Mouse (Mus musculus) hindbrain, embryonic 15.5 days (tissue): ENCODE results near the gene Lcn12. TPM values are rescaled to one million over a fixed set of nuclear protein-coding genes. Genes with fewer than 3 reads are reported as not detected.

Experiments
- ATAC-seq: fragments of 200-750 bp; cut with Nextera tagmentation; 2 replicates; pipeline ENCODE4 v1.8.0; 2017; ENCODE audit warnings: low read depth, moderate number of reproducible peaks, moderate TSS enrichment; ENCODE audit not compliant: low FRiP score
- H3K27ac ChIP-seq: fragments of 300-500 bp; sonication (generic); replicated peaks from 2 replicates; pipeline ENCODE4 v1.5.1; 2015; ENCODE audit warnings: mild to moderate bottlenecking, inconsistent platforms
- H3K27me3 ChIP-seq: fragments of 300-500 bp; sonication (generic); 2 replicates; pipeline ENCODE4 v1.6.1; 2015; ENCODE audit warnings: control low read depth, inconsistent platforms
- H3K36me3 ChIP-seq: fragments of 300-500 bp; sonication (generic); 2 replicates; pipeline ENCODE4 v1.6.1; 2015; ENCODE audit warnings: control low read depth, inconsistent platforms
- H3K4me1 ChIP-seq: fragments of 300-500 bp; sonication (generic); replicated peaks from 2 replicates; pipeline ENCODE4 v1.6.1; 2015; ENCODE audit warnings: control low read depth, inconsistent platforms
- H3K4me2 ChIP-seq: fragments of 300-500 bp; sonication (generic); 2 replicates; pipeline ENCODE4 v1.6.1; 2015; ENCODE audit warnings: moderate library complexity, mild to moderate bottlenecking, inconsistent platforms
- H3K4me3 ChIP-seq: fragments of 300-500 bp; sonication (generic); 2 replicates; pipeline ENCODE4 v1.5.1; 2015; ENCODE audit warnings: mild to moderate bottlenecking, inconsistent platforms
- H3K9ac ChIP-seq: fragments of 300-500 bp; sonication (generic); 2 replicates; pipeline ENCODE4 v1.6.1; 2015; ENCODE audit warnings: inconsistent platforms
- H3K9me3 ChIP-seq: fragments of 300-500 bp; sonication (generic); 2 replicates; pipeline ENCODE4 v1.6.1; 2016; ENCODE audit warnings: control low read depth, inconsistent platforms
- WGBS: fragments of 180-500 bp; shearing (Covaris S2); methylation state at CpG from one replicate; pipeline ENCODE4 v1.1.7; 2015; 5-methylcytosine and 5-hydroxymethylcytosine counted together
- polyA plus RNA-seq: library from polyadenylated mRNA; unstranded; fragments of >200 nt; fragmentation: Nextera tagmentation; extraction: Ambion mirVana; gene quantifications from 2 replicates; pipeline ENCODE4 v1.2.1, GENCODE M21; 2015

Gene Lcn12
- polyA plus RNA-seq, 1 experiment from 2014 or later = not detected

- no peak for ATAC-seq
- no peak overlapping the region for H3K4me2 ChIP-seq
- H3K27ac ChIP-seq = no peak overlapping the region
- no peak overlapping the region for H3K4me3 ChIP-seq
- peaks cover 20% of the 10 kb centered on the region for H3K4me1 ChIP-seq
- H3K9me3 ChIP-seq = no peaks in the 10 kb centered on the region
- WGBS = 97% methylated on average over 19 of the region's 19 CpGs
- H3K9ac ChIP-seq = no peak overlapping the region
- H3K36me3 ChIP-seq = peaks cover 17% of the 10 kb centered on the region; the same call in 1 of the 2 replicates
- no peaks in the 10 kb centered on the region for H3K27me3 ChIP-seq
Measured at GRCm38 (mm10) chr2:25504538-25504937, 10.8 kb upstream of the Lcn12 start.

GRCm38 (mm10) chr2:25502726-25503125 is 9.0 kb upstream of the Lcn12 start:
- H3K36me3 ChIP-seq = peaks cover 17% of the 10 kb centered on the region; the same call in 1 of the 2 replicates
- ATAC-seq = no peak
- H3K4me1 ChIP-seq = peaks cover 20% of the 10 kb centered on the region
- H3K9me3 ChIP-seq = no peaks in the 10 kb centered on the region
- WGBS = 86% methylated on average over 3 of the region's 3 CpGs
- no peak overlapping the region for H3K9ac ChIP-seq
- no peak overlapping the region for H3K27ac ChIP-seq
- H3K4me3 ChIP-seq = no peak overlapping the region
- no peak overlapping the region for H3K4me2 ChIP-seq
- H3K27me3 ChIP-seq = no peaks in the 10 kb centered on the region

DNA sequence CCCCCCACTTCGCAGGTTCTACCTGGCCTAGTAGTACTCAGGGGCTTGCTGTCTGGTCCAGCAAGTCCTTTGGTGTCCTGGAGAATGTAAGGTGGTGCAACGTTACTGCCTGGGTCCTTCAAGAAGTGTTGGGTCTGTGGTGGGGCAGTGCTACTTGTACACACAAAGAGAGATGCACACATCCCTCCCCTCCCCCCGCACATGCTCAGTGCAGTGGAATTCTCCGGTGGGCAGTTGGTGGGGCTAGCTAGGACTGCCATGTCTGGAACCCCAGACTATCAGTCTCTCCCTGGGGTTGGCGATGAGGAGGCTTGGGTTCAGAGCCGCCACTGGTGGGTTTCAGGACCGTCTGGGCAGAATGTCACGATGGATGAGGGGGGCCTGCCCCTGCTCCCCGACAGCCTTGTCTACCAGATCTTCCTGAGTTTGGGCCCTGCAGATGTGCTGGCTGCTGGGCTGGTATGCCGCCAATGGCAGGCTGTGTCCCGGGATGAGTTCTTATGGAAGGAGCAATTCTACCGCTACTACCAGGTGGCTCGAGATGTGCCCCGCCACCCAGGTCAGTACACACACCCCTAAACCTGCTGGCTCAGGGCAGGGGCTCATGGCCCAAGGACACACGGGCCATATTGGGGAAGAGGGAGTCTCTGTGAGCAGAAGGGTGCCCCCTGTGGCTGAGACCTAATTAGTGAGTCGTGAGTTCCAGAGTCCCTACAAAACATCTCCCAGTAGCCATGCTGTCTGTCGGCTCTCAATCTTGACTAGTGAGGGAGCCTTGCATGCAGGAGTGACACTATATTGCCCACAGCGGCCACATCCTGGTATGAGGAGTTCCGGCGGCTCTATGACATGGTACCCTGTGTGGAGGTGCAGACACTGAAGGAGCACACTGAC is 8.1 kb upstream of the Lcn12 start, which contains the start of gene C8g:
C8g (minus strand) TSS at position 127 of the 894 bp plus-strand sequence.
- H3K27ac ChIP-seq = peak within 1 kb of the TSS; percentile 86
- peaks cover 20% of the 10 kb centered on the region for H3K4me1 ChIP-seq
- peak within 1 kb of the TSS; percentile 97 for H3K4me2 ChIP-seq
- peaks cover 17% of the 10 kb centered on the region; the same call in 1 of the 2 replicates for H3K36me3 ChIP-seq
- 76% methylated on average over 20 of the region's 20 CpGs for WGBS
- ATAC-seq = no peak
- no peaks in the 10 kb centered on the region for H3K27me3 ChIP-seq
- peak within 1 kb of the TSS; percentile 89 for H3K4me3 ChIP-seq
- H3K9ac ChIP-seq = peak within 1 kb of the TSS; percentile 94
- H3K9me3 ChIP-seq = no peaks in the 10 kb centered on the region

DNA sequence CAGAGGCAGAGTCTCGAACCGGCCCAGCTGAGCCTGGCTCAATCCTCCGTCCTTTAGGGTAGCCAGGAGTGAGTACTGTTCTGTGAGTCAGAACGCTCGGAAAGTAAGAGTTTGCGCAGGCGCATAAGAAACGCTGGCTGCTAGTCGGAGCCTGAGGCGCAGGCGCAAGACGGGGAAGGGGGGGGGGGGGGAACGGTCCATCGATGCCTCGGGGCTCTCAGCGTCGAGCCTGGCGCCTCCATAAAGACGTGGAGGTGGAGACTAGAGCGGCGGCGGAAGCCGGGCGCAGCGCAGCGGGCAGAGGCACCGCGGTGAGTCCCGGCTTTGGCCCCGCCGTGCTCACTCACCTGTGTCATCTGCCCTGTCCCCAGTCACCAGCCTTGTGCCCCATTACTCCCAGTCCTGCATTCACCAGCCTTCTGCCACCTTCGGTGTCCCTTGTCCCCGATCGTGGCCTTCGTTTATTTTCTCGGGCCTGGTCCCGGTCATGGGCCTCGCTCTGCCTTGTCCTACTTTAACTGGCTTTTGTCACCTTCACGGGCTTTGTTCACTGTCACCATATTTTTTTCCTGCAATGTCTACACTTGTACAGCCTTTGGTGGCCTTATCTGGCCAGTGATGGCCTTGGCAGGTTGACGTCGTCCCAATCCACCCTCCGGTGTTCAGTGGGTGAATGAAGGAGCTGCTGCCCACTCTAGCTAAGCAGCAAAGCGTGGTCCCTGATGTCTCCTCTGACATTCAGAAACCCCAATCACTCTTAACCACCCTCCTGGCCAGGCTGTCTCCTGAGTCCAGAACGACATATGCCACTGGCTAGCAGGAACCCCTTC is 7.1 kb upstream of the Lcn12 start, which contains the start of gene Fbxw5:
Fbxw5 (plus strand) TSS at position 175 of the 830 bp plus-strand sequence.
- H3K27me3 ChIP-seq = no peaks in the 10 kb centered on the region
- peak within 1 kb of the TSS; percentile 97 for H3K4me2 ChIP-seq
- peak within 1 kb of the TSS; percentile 94 for H3K9ac ChIP-seq
- WGBS = under 1% methylated on average over 23 of the region's 44 CpGs
- H3K4me1 ChIP-seq = peaks cover 20% of the 10 kb centered on the region
- H3K36me3 ChIP-seq = peaks cover 17% of the 10 kb centered on the region; the same call in 1 of the 2 replicates
- peak within 1 kb of the TSS; percentile 89 for H3K4me3 ChIP-seq
- H3K9me3 ChIP-seq = no peaks in the 10 kb centered on the region
- H3K27ac ChIP-seq = peak within 1 kb of the TSS; percentile 86
- peak; percentile 90 for ATAC-seq

DNA sequence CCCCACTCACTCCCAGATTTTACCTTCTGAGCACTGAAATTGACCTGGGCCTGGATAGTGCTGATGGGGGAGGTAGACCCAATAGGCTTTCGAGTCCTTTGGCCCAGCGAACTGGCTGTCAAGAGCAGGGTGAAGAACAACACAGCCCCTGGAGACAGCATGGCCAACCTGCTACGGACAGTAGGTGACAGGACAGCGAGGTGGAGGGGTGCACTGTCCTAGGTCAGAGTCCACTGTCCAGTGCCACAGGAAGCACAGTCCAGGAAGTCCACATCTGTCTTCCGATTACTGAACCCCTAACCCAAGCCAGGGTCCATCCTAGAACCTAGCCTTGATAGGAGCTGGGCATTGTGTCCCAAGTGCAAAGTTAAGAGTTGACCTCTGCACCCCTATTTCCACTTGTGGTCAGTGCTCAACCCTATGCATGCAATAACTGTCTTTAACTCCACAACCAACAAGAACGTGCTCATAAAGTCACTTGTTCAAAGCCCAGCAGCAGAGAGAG is 6.4 kb upstream of the Lcn12 start:
- Histone ChIP-seq H3K4me2 (peak overlapping the region; percentile 67), H3K9me3 (no peaks in the 10 kb centered on the region), H3K36me3 (peaks cover 13% of the 10 kb centered on the region; the same call in 1 of the 2 replicates), H3K9ac (peak overlapping the region; percentile 43), H3K27ac (peak overlapping the region; percentile 69), H3K27me3 (no peaks in the 10 kb centered on the region), H3K4me3 (peak overlapping the region; percentile 89), H3K4me1 (peaks cover 20% of the 10 kb centered on the region)
- 76% methylated on average over 6 of the region's 6 CpGs for WGBS
- peak; percentile 25 for ATAC-seq

DNA sequence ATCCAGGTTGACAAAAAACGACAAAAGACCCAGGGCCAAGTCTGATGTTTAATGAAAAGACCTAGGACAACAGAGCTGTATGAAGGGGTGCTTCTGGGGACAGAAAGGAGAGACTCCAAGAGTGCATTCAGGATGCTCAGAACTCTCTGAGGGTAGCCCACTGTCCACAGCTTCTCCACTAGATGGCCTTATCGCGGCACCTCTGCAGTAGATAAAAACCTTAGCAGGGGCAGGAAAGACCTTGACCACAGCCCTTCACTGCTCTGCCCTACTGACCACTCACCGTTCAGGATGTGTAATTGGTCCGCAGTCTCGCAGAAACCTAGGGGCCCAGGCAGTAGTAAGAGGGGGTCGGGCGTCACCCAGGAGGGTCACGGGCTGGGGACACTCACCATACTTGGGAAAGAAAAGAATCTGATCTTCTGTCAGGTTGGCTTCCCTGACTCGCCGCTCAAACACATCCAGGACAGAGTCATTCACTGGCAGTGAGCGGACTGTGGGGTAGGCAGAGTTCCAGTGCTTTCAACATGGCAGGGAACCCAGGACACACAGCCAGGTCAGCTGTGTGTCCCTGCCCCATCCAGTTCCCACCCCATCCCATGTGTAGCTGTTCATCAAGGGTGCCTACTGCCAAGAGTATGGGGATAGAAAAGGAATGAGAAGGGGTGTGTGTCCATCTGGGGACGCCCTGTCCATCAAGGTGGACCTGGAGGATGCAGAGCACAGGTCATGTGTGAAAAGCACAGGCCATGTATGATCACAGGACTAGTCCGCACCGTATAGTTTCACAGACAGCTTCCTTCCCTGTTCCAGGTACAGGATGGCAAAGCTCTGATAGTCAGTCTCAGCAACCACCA is 5.1 kb upstream of the Lcn12 start:
- Histone ChIP-seq H3K4me2 (no peak overlapping the region), H3K27me3 (no peaks in the 10 kb centered on the region), H3K9me3 (no peaks in the 10 kb centered on the region), H3K4me1 (peaks cover 20% of the 10 kb centered on the region), H3K4me3 (no peak overlapping the region), H3K9ac (no peak overlapping the region), H3K36me3 (peaks cover 3% of the 10 kb centered on the region; the same call in 1 of the 2 replicates), H3K27ac (no peak overlapping the region)
- 74% methylated on average over 15 of the region's 15 CpGs for WGBS
- ATAC-seq = no peak

DNA sequence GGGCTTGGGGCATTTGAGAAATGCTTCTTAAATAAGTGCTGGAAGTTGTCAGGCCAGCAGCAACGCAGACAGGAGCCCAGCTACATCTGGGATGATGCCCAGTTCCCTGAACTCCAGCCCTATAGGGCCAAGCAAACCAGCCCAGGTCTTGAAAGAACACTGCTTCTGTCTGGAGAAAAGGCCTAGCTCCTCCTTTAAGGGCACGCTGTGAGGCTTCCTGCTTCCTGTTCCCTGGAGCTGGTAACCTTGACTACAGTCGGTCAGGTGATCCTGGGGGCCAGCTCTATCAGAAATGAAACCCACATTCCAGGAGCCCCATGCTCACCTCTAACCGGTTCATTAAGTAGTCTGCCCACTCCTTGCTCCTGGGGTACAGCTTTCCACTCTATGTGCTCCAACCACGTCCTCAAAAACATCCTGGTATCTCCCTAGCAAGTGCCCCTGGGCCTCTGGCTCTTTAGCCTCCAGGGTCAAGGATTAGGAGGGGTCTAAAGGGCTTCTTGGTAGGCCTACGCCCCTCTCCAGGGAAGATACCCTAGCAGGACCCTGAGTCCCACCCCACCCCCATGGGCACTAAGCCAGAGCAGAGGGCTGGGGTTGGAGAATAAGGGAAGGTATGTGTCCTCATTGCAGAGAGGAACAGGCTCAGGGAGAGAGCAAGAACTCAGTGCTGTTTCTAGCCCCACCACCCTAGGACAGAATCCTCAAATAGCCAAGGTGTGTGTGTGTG is 4.3 kb upstream of the Lcn12 start:
- H3K9ac ChIP-seq = no peak overlapping the region
- H3K4me1 ChIP-seq = peaks cover 20% of the 10 kb centered on the region
- 70% methylated on average over 6 of the region's 6 CpGs for WGBS
- no peaks in the 10 kb centered on the region for H3K27me3 ChIP-seq
- 0 out of 2 replicates have a peak, but pooled peaks cover 2% of the 10 kb centered on the region for H3K36me3 ChIP-seq
- H3K4me3 ChIP-seq = no peak overlapping the region
- no peak overlapping the region for H3K4me2 ChIP-seq
- 0 out of 2 replicates have a peak overlapping the region, but pooled peaks have one; percentile 20 for H3K27ac ChIP-seq
- no peak for ATAC-seq
- H3K9me3 ChIP-seq = no peaks in the 10 kb centered on the region

DNA sequence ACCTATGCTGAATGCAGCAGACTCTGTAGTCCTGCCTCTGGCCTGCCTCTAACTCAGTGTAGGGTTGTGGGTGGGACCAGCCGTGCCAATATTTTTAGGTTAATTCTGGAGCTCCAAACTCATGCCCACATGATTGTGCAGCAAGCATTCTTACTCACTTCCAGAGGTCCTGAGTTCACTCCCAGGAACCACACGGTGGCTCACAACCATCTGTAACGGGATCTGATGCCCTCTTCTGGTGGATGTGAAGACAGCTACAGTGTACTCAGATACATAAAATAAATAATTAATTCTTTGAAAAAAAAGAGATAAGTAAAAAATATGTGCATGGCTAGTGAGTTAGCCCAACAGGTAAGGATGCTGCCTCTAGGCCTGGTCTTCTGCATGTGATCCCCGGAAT is 2.8 kb upstream of the Lcn12 start:
- Histone ChIP-seq H3K4me3 (no peak overlapping the region), H3K4me2 (no peak overlapping the region), H3K27me3 (no peaks in the 10 kb centered on the region), H3K27ac (no peak overlapping the region), H3K9ac (no peak overlapping the region), H3K36me3 (no peaks in the 10 kb centered on the region), H3K4me1 (peaks cover 10% of the 10 kb centered on the region), H3K9me3 (no peaks in the 10 kb centered on the region)
- WGBS = 44% methylated on average over 4 of the region's 4 CpGs
- no peak for ATAC-seq

- H3K36me3 ChIP-seq = no peaks in the 10 kb centered on the region
- no peak for ATAC-seq
- 86% methylated on average over 5 of the region's 5 CpGs for WGBS
Measured at GRCm38 (mm10) chr2:25492988-25493387, 723 bp downstream of the Lcn12 start.

GRCm38 (mm10) chr2:25488671-25489068 is 5.0 kb downstream of the Lcn12 start:
- ATAC-seq = no peak
- 82% methylated on average over 7 of the region's 7 CpGs for WGBS
- H3K4me1 ChIP-seq = no peaks in the 10 kb centered on the region

More at GRCm38 (mm10) chr2:25492988-25493387, 723 bp downstream of the Lcn12 start:
- H3K9ac ChIP-seq = no peak overlapping the region
- no peak overlapping the region for H3K4me3 ChIP-seq
- H3K27ac ChIP-seq = no peak overlapping the region
- no peaks in the 10 kb centered on the region for H3K9me3 ChIP-seq
- no peak overlapping the region for H3K4me2 ChIP-seq
- H3K27me3 ChIP-seq = no peaks in the 10 kb centered on the region
- H3K4me1 ChIP-seq = no peaks in the 10 kb centered on the region

More at GRCm38 (mm10) chr2:25488671-25489068, 5.0 kb downstream of the Lcn12 start:
- Histone ChIP-seq H3K36me3 (no peaks in the 10 kb centered on the region), H3K9me3 (no peaks in the 10 kb centered on the region), H3K4me2 (no peak overlapping the region), H3K27ac (no peak overlapping the region), H3K4me3 (no peak overlapping the region), H3K27me3 (no peaks in the 10 kb centered on the region), H3K9ac (no peak overlapping the region)
